Mouse (Mus musculus): ENCODE data around the gene Erbb4.

DNA sequence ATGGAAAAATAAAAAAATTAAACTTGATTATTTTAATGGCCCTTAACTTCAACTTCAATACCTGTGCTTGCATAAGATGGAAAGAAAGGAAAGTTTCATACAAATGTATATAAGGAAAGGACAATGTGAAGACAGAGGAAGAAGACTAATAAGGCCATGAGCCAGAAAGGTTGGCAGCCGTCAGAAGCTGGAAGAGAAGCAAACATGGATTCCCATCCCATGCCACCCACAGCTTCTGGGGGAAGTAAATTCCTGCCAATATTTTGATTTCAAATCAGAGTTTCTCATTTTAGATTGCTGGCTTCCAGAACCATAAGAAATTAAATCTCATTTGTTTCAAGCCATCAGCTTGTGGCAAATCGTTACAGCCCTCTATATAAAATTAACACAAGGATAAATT is 984.3 kb downstream of the Erbb4 start:
- TF ChIP-seq CTCF (IDR thresholded peaks at IDR 0.05) (no peak), EP300 (IDR thresholded peaks at IDR 0.05) (no peak)

All from lung, postnatal 0 days (tissue).